Mouse (Mus musculus) heart, adult 18-20 months (tissue): ENCODE data around the gene Mgat4e. TPM values are rescaled to one million over a fixed set of nuclear protein-coding genes. Genes with fewer than 3 reads are reported as not detected.

ENCODE experiments used
- DNase-seq, 2 experiments: peaks; one replicate each; pipeline ENCODE4 v3.0.0; 2021 to 2022; ENCODE audit warnings: mixed read lengths in 1 of 2
- total RNA-seq, 2 experiments: library from RNA; stranded (reverse); gene quantifications; 2 replicates each; pipeline ENCODE4 v1.2.3; 2021

Mgat4e gene
- total RNA-seq, 2 experiments from 2014 or later: not detected

DNA sequence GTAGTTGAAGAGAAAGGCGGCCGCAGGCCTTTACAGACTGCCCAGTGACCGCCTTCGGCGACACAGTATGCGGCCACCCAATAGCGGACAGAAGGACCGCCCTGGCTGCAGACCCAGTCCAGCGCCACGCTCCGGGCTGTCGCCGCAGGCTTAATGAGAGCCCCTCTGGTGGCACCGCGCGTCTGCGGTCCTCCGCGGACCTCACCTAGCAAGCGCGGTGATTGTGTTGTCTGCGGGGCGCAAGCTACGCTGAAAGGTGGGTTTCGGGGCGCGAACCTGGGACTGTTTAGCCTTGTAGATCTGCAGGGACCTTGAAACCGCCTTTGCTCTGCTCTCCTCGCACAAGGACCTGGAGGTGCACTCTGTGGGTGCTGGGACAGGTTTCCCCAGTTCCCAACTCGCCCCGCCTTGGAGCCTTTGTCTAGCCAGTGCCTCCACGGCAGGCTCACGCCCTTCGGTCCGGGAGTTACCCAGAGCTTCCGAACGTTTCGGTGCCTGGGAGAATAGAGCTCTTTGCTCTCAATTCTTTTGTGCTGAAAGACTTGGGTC lies 36.1 kb downstream of the Mgat4e start:
- DNase-seq: peak; percentile 26 to 44

- DNase-seq: no peak
Measured at GRCm38 (mm10) chr1:134512584-134512983, 36.9 kb downstream of the Mgat4e start.

DNA sequence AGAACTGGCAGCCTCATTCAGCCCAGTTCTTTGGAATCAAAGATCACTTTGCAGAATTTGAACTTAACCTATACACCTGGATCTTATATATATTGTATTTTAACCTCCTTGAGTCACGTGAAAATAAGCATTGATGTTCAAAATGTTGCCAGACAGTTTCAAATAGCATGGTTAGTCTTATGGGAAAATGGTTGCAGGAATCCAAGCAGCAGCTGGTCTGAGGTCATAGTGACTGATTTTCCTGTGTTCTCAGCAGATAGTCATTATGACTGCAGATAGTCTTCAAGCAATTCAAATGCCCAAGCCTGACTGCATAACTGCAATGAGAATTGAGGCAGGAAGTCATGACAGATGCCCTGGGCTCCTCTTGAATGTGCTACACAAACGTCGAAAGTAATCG lies 37.3 kb downstream of the Mgat4e start:
- no peak for DNase-seq

- no peak for DNase-seq
Measured at GRCm38 (mm10) chr1:134510018-134510417, 39.5 kb downstream of the Mgat4e start.

DNA sequence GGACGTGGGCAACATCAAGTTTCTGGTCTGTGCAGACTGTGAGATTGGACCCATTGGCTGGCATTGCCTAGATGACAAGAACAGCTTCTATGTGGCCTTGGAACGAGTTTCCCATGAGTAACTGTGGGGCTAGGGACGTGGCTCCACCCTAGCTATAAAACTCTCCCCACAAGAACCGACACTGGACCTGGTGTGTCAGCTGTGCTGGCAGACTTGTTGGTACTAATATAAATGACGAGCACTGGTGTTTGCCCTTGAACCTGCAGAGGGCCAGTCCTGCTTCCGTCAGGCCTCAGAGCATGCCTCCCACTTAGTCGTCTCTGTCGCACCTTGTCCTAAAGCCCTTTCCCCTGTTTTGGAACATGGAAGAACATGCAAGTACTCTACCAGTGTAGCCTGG lies 43.3 kb downstream of the Mgat4e start:
- no peak for DNase-seq

DNA sequence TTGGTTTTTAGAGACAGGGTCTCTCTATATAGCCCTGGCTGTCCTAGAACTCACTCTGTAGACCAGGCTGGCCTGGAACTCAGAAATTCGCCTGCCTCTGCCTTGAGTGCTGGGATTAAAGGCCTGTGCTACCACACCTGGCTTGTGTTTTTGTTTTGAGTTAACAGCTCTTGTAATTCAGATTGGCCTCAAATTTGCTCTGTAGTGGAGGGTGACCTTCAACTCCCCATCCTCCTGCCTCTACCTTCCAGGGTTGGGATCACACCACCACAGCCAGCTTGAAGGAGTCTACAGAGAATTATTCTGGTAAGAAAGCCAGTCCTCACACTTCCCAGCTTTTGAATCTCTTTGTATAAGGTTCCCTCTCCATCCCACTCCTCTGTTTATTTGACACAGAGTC lies 48.6 kb downstream of the Mgat4e start:
- DNase-seq: no peak

GRCm38 (mm10) chr1:134495991-134496390 lies 53.5 kb downstream of the Mgat4e start:
- DNase-seq: no peak

- DNase-seq: no peak
Measured at GRCm38 (mm10) chr1:134495216-134495539, 54.3 kb downstream of the Mgat4e start.

DNA sequence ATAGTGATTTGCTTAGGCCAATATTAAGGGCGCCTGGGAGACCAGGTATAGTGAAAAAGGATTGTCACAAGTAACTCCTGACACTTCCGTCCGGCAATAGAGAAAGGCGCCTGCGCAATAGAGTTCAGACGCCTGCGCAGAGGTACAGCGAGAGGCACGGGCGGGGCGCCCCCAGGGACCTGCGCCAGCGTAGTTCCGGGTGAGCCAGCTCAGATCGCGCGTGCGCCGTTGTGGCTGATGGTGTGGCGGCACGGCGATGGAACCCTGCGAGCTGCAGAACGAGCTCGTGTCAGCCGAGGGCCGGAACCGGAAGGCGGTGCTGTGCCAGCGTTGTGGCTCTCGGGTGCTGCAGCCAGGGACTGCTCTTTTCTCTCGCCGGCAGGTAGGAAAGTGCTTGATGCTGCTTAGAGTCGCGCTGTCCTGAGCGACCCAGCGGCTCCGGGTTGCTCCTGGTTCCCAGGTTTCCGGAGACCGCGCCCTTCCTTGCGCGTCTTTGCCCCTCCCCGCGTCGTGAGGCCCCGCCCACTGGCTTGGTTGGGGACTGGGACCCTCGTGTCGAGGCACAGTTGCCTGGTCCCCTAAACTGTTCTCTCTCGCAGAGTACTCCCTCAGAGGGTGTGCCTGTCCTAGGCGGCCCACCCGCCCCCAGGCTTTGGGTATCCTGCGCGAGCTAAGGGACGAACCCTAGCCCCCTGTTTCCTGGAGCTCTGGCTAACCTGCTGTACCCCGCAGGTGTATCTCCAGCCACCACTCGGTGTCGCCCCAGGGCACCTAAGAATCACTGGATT lies 54.9 kb downstream of the Mgat4e start, which contains the start of gene Rabif:
Rabif (plus strand) TSS at position 221 of the 788 bp plus-strand sequence.
- peak; percentile 98 to 99 for DNase-seq

DNA sequence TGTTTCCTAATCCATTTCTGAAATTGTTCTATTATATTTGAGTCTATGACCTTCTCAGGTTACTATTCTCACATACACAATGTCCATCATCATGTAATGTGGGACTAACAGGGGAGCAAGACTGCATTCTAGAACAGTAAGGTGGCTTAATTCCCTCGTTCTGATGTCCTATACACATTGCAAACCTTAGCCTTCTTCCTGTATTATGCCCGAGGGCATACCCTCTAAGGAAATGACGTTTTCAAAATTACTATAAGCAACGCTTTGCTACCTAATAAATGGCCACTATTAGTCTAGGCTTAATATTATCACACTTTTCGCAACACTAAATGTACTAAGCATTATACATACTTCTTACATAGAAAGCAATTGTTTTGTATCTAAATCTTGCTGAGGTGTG lies 55.5 kb downstream of the Mgat4e start:
- no peak for DNase-seq

GRCm38 (mm10) chr1:134493496-134493895 lies 56.0 kb downstream of the Mgat4e start:
- no peak for DNase-seq

DNA sequence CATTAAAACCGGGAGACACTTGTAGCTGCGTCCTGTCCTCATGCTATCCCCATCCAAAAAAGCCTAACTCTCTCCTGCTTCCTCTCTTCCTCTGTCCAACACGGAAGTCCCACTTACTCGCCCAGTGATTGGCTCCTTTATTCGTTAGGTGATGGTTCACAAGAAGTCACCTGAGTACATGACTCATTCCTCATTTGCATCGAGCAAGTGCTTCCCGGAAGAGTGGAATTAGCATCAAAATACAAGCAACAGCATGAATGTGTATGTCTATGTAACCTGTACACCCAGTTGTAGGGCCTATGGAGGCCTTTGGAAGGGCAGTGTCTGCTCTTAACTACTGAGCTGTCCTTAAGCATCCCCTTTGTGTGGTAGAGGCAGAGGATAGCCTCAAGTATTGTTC lies 57.2 kb downstream of the Mgat4e start:
- no peak for DNase-seq

Other genes starting within 250 kb of the Mgat4e start
- gene Ppfia4, start 216.8 kb downstream of the Mgat4e start, total RNA-seq: 1 to 10 TPM; 1.1 to 1.5 TPM
- gene Tmem183a, start 187.7 kb downstream of the Mgat4e start, total RNA-seq: 10 to 100 TPM; 11.1 to 14.2 TPM
- gene 4933406M09Rik, start 163.7 kb downstream of the Mgat4e start, total RNA-seq: not detected
- 10 to 100 TPM; 27.4 to 28.0 TPM for gene Cyb5r1, start 144.1 kb downstream of the Mgat4e start, total RNA-seq
- 100 to 1,000 TPM; 126 to 129 TPM for gene Adipor1, start 134.3 kb downstream of the Mgat4e start, total RNA-seq
- 10 to 100 TPM; 22.5 to 22.8 TPM for gene Klhl12, start 94.2 kb downstream of the Mgat4e start, total RNA-seq
- gene Rabif, start 55.0 kb downstream of the Mgat4e start, total RNA-seq: 1 to 10 TPM; 8.0 to 9.7 TPM
- gene Kdm5b, start 10.5 kb upstream of the Mgat4e start, total RNA-seq: 10 to 100 TPM; 10.6 to 11.3 TPM
- gene Syt2, start 97.0 kb upstream of the Mgat4e start, total RNA-seq: not detected